Mouse (Mus musculus): ENCODE data around the gene Necap2.

DNA sequence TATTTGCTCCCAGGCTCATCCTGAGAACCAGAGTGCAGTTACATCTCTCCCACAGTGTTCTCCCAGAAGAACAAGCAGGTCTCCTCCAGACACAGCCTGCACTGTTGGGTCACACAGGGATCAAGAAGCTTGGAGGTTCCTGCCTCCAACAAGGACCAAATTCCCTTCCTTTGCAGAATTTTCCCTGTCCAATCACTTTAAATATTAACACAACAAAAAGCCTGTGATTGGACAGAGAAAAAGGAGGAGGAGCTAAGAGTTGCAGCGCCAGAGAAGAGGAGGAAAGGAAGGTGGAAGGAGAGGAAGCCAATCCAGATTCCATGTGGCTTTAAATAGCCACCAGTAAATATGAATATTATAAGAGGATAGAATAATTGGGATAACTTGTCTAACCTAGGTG lies 44.9 kb upstream of the Necap2 start:
- TF ChIP-seq CTCF (IDR thresholded peaks at IDR 0.05) = no peak
- TF ChIP-seq EP300 (IDR thresholded peaks at IDR 0.05) = no peak
